Mouse (Mus musculus): ENCODE data around the gene Sult6b2.

DNA sequence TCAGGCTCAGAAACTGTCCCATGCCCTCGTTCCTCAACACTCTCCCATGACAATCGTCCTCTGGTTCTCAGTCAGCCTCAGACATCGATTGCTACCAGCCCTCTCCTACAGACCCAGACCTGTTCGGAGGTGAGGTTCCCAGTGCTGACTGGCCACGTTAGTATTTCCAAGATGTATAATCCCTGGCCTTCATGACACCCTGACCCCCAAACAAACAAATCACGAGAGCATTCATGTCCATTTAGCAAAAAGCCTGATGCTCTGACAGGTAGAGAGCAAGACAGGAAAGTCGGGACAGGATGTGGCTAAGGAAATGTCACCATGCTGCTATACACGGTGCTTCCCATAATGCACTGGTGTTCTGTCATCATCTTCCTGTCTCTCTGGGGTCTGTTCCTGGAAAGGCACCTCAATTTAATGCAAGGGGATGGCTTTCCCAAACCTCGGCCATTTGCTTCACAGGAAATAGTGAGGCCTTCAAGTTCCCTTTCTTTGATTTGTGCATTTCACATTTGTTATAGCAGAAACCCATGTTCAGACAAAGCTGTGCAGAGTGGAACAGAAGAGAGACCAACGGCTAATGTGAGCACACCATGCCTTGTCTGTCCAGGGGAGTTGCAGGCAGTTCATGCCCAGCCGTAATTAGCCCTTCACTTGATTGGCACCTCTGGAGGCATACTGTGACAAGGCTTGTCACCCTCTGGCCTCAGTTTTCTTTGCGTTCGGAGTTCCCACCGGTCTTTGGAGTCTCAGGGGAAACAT is 24.3 kb downstream of the Sult6b2 start:
- TF ChIP-seq CTCF (IDR thresholded peaks at IDR 0.05; ENCODE audit: low read depth, low read length) = no peak
- no peak for TF ChIP-seq POLR2A (IDR thresholded peaks at IDR 0.05; ENCODE audit: insufficient read depth, low read length)
